Comparison of ENCODE assay signal across 8 mouse cellular contexts in genomic region chr5:90405210-90405609, GRCm38 (mm10). TPM values are rescaled to one million over a fixed set of nuclear protein-coding genes. Genes with fewer than 3 reads are reported as not detected.
DNase-seq lines count a peak whose midpoint lies in the region; TF ChIP-seq lines count a peak whose summit lies in the region.

No protein-coding gene starts in this region.

- no peaks in the 10 kb centered on the region for H3K4me1 ChIP-seq in lung, adult 2 months (ENCODE audit: control insufficient read depth, insufficient read depth, low read length)

- intact Hi-C loops in left cerebral cortex, postnatal 36 days (cut with DNase I): loop anchor here (1.0 to 2.0 kb wide), 3 partner anchors 96 to 248 kb away; no protein-coding TSS in a partner anchor

- WGBS in lung, adult 2 months: 65% methylated on average over 4 of the region's 4 CpGs

- no peak overlapping the region for H3K4me3 ChIP-seq in lung, adult 2 months (replicated peaks; ENCODE audit: extremely low read depth, low read depth, low read length)

- no peak for DNase-seq in lung, adult 2 months
- DNase-seq in lung, adult 18-20 months: no peak
- peak; percentile 58 for DNase-seq in kidney, adult 9 months
- peak; percentile 32 to 43 for DNase-seq in left cerebral cortex, postnatal 36 days (ENCODE audit: low spot score in 2 of 2)
- DNase-seq in right cerebral cortex, postnatal 14 days: peak; percentile 53
- DNase-seq in thymus, postnatal 10 days (ENCODE audit: low spot score in 2 of 2): no peak
- no peak for DNase-seq in gastrocnemius, postnatal 25 days
- DNase-seq in embryo, embryonic 9.5 days (ENCODE audit: extremely low spot score): no peak

- peak; percentile 43 for TF ChIP-seq CTCF in lung, adult 2 months (IDR thresholded peaks at IDR 0.05; ENCODE audit: insufficient read depth, low read length)

- TF ChIP-seq POLR2A in lung, adult 2 months (IDR thresholded peaks at IDR 0.05; ENCODE audit: borderline replicate concordance, extremely low read depth, low read depth, low read length): no peak

RNA-seq across cellular contexts. Expression of gene Gm9958, which starts 38.2 kb away (rescaled TPM):
- 0.57 and 1.8 TPM in 2 replicates for polyA plus RNA-seq in lung, adult 2 months (2012; rRNA removed)
- total RNA-seq in left cerebral cortex, postnatal 36 days (2021): 1 to 10 TPM in 1 of 2 experiments, under 1 TPM in 1; 0.74 to 2.4 TPM
- total RNA-seq in gastrocnemius, postnatal 25 days (2021): under 1 TPM; 0.64 to 0.70 TPM

RNA-seq across cellular contexts. Expression of gene Ankrd17, which starts 38.8 kb away (rescaled TPM):
- 16.2 and 22.4 TPM in 2 replicates for polyA plus RNA-seq in lung, adult 2 months (2012; rRNA removed)
- 100 to 1,000 TPM in 1 of 2 experiments, 10 to 100 TPM in 1; 99.3 to 127 TPM for total RNA-seq in left cerebral cortex, postnatal 36 days (2021)
- 10 to 100 TPM; 42.7 to 45.2 TPM for total RNA-seq in gastrocnemius, postnatal 25 days (2021)

RNA-seq across cellular contexts. Expression of gene Alb, which starts 55.5 kb away (rescaled TPM):
- polyA plus RNA-seq in lung, adult 2 months (2012; rRNA removed): 4.1 and 12.4 TPM in 2 replicates
- not detected for total RNA-seq in left cerebral cortex, postnatal 36 days (2021)
- total RNA-seq in gastrocnemius, postnatal 25 days (2021): 1 to 10 TPM in 1 of 2 experiments, not detected in 1; 1.5 TPM

Comparison
In these comparisons a context has a peak if more than half of its experiments do, and no peak if none do; other contexts are left out.
1. DNase-seq: peak in kidney, adult 9 months (single experiment), left cerebral cortex, postnatal 36 days (2 of 2) and right cerebral cortex, postnatal 14 days (single experiment); none in lung, adult 2 months (single experiment), lung, adult 18-20 months (0 of 2), thymus, postnatal 10 days (0 of 2), gastrocnemius, postnatal 25 days (single experiment) and embryo, embryonic 9.5 days (single experiment).